Mouse (Mus musculus) lung, postnatal 36 days (tissue): ENCODE measurements at regions not wholly inside any gene's neighbourhood (a gene's known extent, or its start where the extent isn't known, plus 50 kb on each side); places are given as distances from the start of the nearest gene placed in this dataset.

Source experiments
- DNase-seq: peaks from one replicate; pipeline ENCODE4 v3.0.0; 2022; ENCODE audit warnings: mixed read lengths

GRCm38 (mm10) chr3:120733332-120733731 lies 438.2 kb downstream of the Rwdd3 start:
- no peak for DNase-seq

DNA sequence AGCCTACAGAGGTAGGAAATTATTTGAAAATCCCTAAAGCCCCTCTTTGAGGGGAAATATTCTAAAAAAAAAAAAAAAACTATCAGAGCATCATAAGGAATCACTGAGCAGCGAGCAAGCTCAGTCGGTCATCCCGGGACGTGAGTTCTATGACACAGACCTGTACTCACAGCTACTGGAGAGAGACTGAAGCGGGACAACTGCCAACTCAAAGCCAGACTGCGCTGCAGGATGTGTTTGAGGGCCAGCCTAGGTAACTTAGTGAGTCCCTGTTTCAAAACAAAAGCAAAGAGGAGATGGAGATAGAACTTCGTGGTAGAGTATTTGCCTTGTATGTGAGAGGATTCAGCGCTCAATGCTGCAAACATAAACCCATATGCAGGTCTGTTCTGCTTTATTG lies 439.1 kb downstream of the Rwdd3 start:
- DNase-seq = no peak

- DNase-seq = no peak
Observed at GRCm38 (mm10) chr3:120731287-120731686, 440.2 kb downstream of the Rwdd3 start.

DNA sequence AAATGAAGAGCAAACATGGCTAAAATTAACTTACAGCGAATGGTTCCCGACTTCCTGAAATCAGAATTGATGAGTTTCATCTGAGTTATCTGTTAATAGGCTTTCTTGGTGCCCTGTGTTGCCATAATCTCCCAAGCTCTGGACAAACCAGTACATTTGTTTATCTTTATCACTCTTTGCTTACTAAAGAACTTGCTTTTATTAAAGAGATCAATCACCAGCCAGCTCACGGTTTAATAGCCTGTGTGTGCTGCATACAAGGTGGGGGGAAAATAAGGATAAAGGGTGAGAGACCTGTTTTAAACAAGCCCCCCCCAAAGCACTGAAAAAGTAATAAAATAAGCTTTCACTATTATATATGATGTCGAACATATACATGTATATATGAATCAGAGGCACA lies 441.3 kb downstream of the Rwdd3 start:
- no peak for DNase-seq

- no peak for DNase-seq
Observed at GRCm38 (mm10) chr3:120729671-120730070, 441.8 kb downstream of the Rwdd3 start.

- DNase-seq = no peak
Observed at GRCm38 (mm10) chr3:120685227-120685626, 486.3 kb downstream of the Rwdd3 start.

DNA sequence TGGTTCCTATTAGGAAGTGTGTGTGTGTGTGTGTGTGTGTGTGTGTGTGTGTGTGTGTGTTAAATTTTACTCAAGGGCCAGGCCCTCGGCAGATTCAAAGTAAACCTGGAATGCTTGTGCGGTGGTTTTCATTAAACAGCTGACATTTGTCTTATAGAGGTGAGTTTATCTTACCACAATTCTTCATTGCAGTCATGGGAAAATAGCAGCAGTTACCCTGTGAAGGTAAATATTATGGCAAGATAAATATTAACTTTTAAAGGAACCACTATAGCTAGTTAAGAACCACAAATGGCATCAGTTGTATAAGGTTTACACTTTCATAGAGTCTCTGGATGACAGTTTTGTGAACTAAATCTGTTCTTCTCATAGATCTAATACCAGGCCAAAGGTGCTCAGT lies 495.6 kb downstream of the Rwdd3 start:
- DNase-seq = no peak

DNA sequence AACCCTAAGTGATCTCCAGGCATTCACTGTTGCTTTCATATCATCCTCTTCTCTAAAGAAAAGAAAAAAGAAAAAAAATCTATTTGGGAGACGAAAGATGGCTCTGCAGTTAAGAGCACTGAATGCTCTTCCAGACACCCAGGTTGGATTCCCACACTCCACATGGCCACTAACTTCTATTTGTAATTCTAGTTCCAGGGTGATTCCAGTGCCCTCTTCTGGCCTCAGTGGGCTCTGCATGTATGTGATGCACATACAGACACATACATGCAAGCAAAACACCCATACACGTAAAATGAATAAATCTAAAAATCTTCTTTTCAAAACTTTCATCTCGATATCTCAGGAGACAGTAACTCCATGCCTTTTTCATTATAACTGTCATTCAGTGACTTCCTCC lies 502.8 kb downstream of the Rwdd3 start:
- DNase-seq = no peak

DNA sequence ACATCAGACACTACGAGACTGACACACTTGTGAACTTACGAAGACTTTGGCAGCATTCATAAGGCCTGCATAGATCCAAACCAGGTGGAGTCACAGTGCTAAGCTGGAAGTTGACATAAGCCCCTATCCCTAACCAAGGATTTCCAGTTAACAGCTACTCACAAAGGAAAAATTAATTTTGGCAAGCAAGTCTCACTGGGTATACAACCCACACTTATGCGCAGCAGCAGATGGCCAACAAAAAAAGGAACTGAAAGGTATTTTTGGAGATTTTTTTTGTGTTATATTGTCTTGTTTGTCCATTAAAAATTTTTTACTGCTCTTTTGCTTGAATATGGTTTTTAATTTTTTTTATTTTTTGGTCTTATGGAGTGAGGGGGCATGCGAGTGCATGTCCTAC lies 509.0 kb downstream of the Rwdd3 start:
- DNase-seq = no peak

DNA sequence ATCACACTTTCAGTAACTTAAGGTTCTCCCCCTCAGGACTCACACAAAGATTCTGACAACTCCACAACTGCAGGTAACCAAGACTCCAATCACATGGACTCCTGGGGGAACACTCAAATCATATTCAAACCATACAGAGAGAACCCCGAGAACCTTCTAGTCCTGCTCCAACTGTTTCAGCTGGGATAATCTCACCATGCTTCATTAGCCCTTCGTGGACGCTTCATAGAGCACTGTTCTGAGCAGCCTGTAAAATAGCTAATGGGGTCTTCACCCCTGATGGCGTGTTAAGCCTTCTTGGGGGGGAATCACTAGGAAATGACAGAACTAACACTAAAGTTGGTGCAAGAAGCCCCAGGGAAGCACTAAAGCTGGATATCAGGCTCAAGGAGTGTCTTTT lies 510.7 kb downstream of the Rwdd3 start:
- DNase-seq = no peak

DNA sequence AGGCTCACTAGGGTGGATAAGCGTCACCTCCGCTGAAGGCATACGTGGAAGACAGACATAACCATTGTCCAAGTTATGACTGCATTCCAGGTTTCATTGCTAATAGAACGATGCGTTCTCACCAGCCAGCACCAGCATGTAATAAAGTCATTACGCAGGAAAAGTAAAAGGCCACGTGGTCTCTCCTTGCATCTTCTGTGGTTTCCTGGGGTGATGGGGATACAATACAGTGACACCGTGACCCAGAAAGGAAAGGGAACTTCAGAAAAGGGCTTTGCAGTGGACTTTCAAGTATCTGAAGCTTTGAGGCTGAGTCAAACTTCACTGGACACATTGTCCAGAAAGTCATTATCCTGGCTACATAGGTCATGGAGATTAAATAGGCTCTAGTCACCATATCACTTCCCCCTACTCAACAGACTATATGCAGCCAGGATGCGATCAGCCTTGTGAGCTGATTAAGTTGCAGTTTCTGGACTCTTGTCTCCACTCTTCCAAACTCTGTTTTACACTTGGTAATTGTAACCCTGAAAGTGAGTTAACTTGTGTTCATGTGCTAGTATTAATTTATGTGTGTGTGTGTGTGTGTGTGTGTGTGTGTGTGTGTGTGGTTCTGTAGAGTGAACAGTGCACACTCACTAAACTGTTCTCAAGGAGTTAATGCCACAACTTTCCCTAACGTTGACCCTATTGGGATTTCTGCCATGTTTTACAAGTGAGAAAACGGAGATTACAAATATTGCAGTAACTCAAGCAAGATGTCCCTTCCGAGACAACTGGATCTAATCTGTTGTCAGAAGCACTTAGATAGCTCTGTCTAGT lies 522.2 kb downstream of the Rwdd3 start:
- no peak for DNase-seq

- no peak for DNase-seq
Observed at GRCm38 (mm10) chr3:120648391-120648790, 523.1 kb downstream of the Rwdd3 start.

- DNase-seq = no peak
Observed at GRCm38 (mm10) chr3:120636669-120637305, 534.7 kb downstream of the Rwdd3 start.

- no peak for DNase-seq
Observed at GRCm38 (mm10) chr3:120618358-120618757, 553.1 kb downstream of the Rwdd3 start.

GRCm38 (mm10) chr3:120594226-120594625 lies 577.3 kb downstream of the Rwdd3 start:
- no peak for DNase-seq

DNA sequence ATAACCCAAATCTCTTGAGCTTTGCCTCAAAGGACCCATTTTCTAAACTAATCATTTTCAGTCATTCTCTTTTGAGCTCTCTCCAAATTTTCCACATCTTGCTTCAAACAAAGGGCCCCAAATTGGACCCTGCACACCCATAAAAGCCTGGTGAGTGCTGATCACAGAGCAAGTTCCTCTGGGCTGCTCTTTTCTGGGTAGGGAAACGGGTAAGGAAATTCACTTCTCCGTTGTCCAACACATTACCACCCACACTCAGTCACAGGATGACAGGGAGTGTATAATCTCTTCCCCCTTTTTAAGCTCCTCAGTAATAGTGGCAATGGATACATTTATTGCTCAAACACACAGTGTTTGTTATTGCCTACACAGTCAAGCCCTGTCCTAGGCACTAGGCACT lies 580.3 kb downstream of the Rwdd3 start:
- DNase-seq = no peak

- DNase-seq = no peak
Observed at GRCm38 (mm10) chr3:120570806-120571425, 600.6 kb downstream of the Rwdd3 start.

DNA sequence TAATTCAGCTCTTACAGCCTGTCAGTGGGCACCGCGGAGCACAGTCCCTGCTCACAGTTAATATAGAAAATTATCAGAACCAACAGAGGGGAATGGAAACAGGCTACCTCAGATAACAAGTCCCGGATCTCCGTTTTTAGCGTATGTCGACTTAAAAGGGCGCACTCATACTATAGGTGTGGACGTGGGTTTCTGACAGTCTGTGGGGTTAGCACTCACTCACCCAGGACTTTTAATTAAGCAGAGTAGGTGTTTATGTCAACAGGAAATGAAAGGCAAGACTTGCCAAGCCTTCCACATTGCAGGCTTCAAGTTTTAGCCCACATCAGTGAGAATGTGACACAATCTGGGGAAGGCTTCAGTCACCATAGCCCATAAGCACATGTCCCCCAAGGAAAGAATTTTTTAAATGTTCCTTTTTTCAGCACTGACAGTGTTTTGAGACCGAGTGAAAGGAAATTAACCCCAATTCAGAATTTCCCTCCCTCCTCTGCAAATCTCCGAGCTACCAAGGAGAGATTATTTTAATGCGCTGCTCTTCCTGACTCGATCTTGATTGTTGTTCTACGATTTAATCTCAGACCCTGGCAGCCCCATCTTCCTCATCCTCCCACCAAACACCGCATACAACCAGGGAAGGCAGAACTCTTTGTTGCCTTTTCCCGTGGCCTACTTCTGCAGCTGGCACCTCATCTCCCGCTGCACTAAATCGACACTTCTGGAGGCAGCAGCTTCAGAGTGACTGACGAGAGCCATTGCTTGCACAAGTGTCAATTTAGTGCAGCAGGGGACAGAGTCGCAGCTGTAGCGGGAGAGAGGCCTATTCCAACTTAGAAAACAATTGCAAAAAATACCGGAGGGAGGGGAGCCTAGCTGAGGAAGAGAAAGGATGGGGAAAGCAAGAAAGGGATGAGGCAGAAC lies 629.7 kb downstream of the Rwdd3 start:
- DNase-seq = no peak

DNA sequence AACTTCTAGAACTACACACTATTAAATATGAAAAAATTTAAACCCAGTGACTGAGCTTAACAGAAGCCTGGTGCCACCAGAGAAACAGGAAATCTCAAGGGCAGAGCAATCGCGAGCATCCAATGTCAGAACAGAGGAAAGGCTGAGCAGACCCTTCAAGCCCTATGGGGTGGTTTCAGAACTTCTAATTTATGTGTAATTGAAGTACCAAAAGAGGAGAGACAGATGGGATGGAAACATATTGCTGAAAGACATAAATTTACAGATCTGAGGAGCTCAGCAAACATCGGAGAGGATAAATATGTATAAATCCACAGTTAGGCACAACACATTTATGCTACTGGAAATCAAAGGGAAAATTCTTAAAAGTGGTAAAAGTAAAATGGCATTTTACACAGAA lies 637.6 kb downstream of the Rwdd3 start:
- no peak for DNase-seq

- no peak for DNase-seq
Observed at GRCm38 (mm10) chr3:120531880-120532580, 639.5 kb downstream of the Rwdd3 start.

GRCm38 (mm10) chr3:120511651-120512050 lies 659.8 kb downstream of the Rwdd3 start:
- no peak for DNase-seq

GRCm38 (mm10) chr3:120498937-120499336 lies 672.6 kb downstream of the Rwdd3 start:
- DNase-seq = no peak
